Mouse (Mus musculus) MEL (cell line): ENCODE results near the gene Prok1. TPM values are rescaled to one million over a fixed set of nuclear protein-coding genes. Genes with fewer than 3 reads are reported as not detected.

Experiments
- DNase-seq: peaks from one replicate; pipeline ENCODE4 v3.0.0; 2011; ENCODE audit warnings: low read depth, low spot score
- H3K27ac ChIP-seq: 2 replicates; pipeline ENCODE4 v1.5.1; 2012; ENCODE audit warnings: low read depth, mild to moderate bottlenecking, control low read depth, low read length, moderate library complexity; ENCODE audit not compliant: control insufficient read depth
- H3K27me3 ChIP-seq, 2 experiments: fragments of 150-350 bp in 1 of 2; sonication (generic) in 1 of 2; 2 replicates each; pipeline ENCODE4 v1.6.1; 2012; ENCODE audit warnings: low read length in 2 of 2, mild to moderate bottlenecking in 2 of 2, improper control_type of control experiment in 1 of 2, moderate library complexity in 1 of 2; ENCODE audit not compliant: insufficient read depth in 2 of 2, control insufficient read depth in 1 of 2
- H3K36me3 ChIP-seq, 2 experiments: 2 replicates each; pipeline ENCODE4 v1.6.1; 2012 to 2014; ENCODE audit warnings: low read length in 2 of 2, improper control_type of control experiment in 1 of 2, inconsistent platforms in 1 of 2, mild to moderate bottlenecking in 1 of 2; ENCODE audit not compliant: insufficient read depth in 2 of 2, control insufficient read depth in 1 of 2
- H3K4me1 ChIP-seq, 2 experiments: fragments of 150-350 bp in 1 of 2; sonication (generic) in 1 of 2; 2 replicates each; pipeline ENCODE4 v1.6.1; 2012; ENCODE audit warnings: low read length in 2 of 2, improper control_type of control experiment in 1 of 2, mild to moderate bottlenecking in 1 of 2; ENCODE audit not compliant: insufficient read depth in 2 of 2, control insufficient read depth in 1 of 2
- H3K4me3 ChIP-seq, 2 experiments: fragments of 150-350 bp in 1 of 2; sonication (generic) in 1 of 2; 2 replicates each; pipeline ENCODE4 v1.5.1; 2012; ENCODE audit warnings: low read depth in 2 of 2, low read length in 2 of 2, mild to moderate bottlenecking in 2 of 2, moderate library complexity in 2 of 2, control low read depth in 1 of 2, improper control_type of control experiment in 1 of 2; ENCODE audit not compliant: control insufficient read depth in 1 of 2, insufficient read depth in 1 of 2
- H3K79me2 ChIP-seq: 2 replicates; pipeline ENCODE4 v1.6.1; 2012; ENCODE audit warnings: mild to moderate bottlenecking, low read length, moderate library complexity; ENCODE audit not compliant: control insufficient read depth, poor library complexity, insufficient read depth
- H3K9ac ChIP-seq: 2 replicates; pipeline ENCODE4 v1.6.1; 2012; ENCODE audit warnings: low read depth, mild to moderate bottlenecking, control low read depth, low read length, moderate library complexity; ENCODE audit not compliant: control insufficient read depth, poor library complexity, severe bottlenecking
- H3K9me3 ChIP-seq: fragments of 150-350 bp; sonication (generic); replicated peaks from 2 replicates; pipeline ENCODE4 v1.6.1; 2012; ENCODE audit warnings: mild to moderate bottlenecking, low read length, improper control_type of control experiment, moderate library complexity; ENCODE audit not compliant: insufficient read depth
- CHD2 ChIP-seq: IDR thresholded peaks from 2 replicates; pipeline ENCODE4 v1.6.1; 2011; ENCODE audit warnings: low read length, improper control_type of control experiment
- CTCF ChIP-seq, 3 experiments: IDR thresholded peaks in 2 of 3; conservative IDR thresholded peaks in 1 of 3; 2 replicates each; pipeline ENCODE4 v1.5.1; 2011 to 2012; ENCODE audit warnings: low read length in 3 of 3, low read depth in 2 of 3, mild to moderate bottlenecking in 2 of 3, improper control_type of control experiment in 1 of 3, inconsistent platforms in 1 of 3, mixed read lengths in 1 of 3, moderate library complexity in 1 of 3; ENCODE audit not compliant: control insufficient read depth in 1 of 3, insufficient read depth in 1 of 3, poor library complexity in 1 of 3, severe bottlenecking in 1 of 3
- E2F4 ChIP-seq: IDR thresholded peaks from 2 replicates; pipeline ENCODE4 v1.6.1; 2011; ENCODE audit warnings: low read depth, low read length, improper control_type of control experiment, borderline replicate concordance
- ELF1 ChIP-seq: IDR thresholded peaks from 2 replicates; pipeline ENCODE4 v1.6.1; 2014; ENCODE audit warnings: low read depth, mild to moderate bottlenecking, inconsistent platforms, low read length, improper control_type of control experiment, moderate library complexity
- EP300 ChIP-seq, 2 experiments: IDR thresholded peaks; 2 replicates each; pipeline ENCODE4 v1.6.1; 2011; ENCODE audit warnings: improper control_type of control experiment in 2 of 2, low read length in 2 of 2, low read depth in 1 of 2, mild to moderate bottlenecking in 1 of 2
- GABPA ChIP-seq: IDR thresholded peaks from 2 replicates; pipeline ENCODE4 v1.6.1; 2012; ENCODE audit warnings: low read depth, mild to moderate bottlenecking, inconsistent platforms, low read length, improper control_type of control experiment, moderate library complexity
- JUND ChIP-seq: IDR thresholded peaks from 2 replicates; pipeline ENCODE4 v1.6.1; 2011; ENCODE audit warnings: low read depth, mild to moderate bottlenecking, improper control_type of control experiment, low read length
- MEF2A ChIP-seq: IDR thresholded peaks from 2 replicates; pipeline ENCODE4 v1.6.1; 2014; ENCODE audit warnings: low read depth, mild to moderate bottlenecking, inconsistent platforms, low read length, improper control_type of control experiment; ENCODE audit not compliant: poor library complexity, insufficient replicate concordance, severe bottlenecking; ENCODE audit errors: extremely low read depth
- POLR2AphosphoS2 ChIP-seq: IDR thresholded peaks from 2 replicates; pipeline ENCODE4 v1.6.1; 2011; ENCODE audit warnings: low read length, improper control_type of control experiment
- POLR2AphosphoS5 ChIP-seq: IDR thresholded peaks from 2 replicates; pipeline ENCODE4 v1.6.1; 2012; ENCODE audit warnings: low read depth, borderline replicate concordance, mild to moderate bottlenecking, inconsistent platforms, low read length, moderate library complexity, mixed read lengths
- RAD21 ChIP-seq: IDR thresholded peaks from 2 replicates; pipeline ENCODE4 v1.6.1; 2011; ENCODE audit warnings: mild to moderate bottlenecking, low read depth, low read length, improper control_type of control experiment
- RCOR1 ChIP-seq: IDR thresholded peaks from 2 replicates; pipeline ENCODE4 v1.6.1; 2012; ENCODE audit warnings: low read depth, mild to moderate bottlenecking, inconsistent platforms, low read length, improper control_type of control experiment
- SIN3A ChIP-seq: IDR thresholded peaks from 2 replicates; pipeline ENCODE4 v1.6.1; 2012; ENCODE audit warnings: low read length, improper control_type of control experiment, inconsistent platforms
- SMC3 ChIP-seq: IDR thresholded peaks from 2 replicates; pipeline ENCODE4 v1.6.1; 2011; ENCODE audit warnings: low read depth, low read length, improper control_type of control experiment
- USF2 ChIP-seq, 2 experiments: IDR thresholded peaks; 2 replicates each; pipeline ENCODE4 v1.6.1; 2011 to 2012; ENCODE audit warnings: improper control_type of control experiment in 2 of 2, low read length in 2 of 2, borderline replicate concordance in 1 of 2, inconsistent platforms in 1 of 2, low read depth in 1 of 2, mild to moderate bottlenecking in 1 of 2; ENCODE audit not compliant: insufficient read depth in 1 of 2
- ZC3H11A ChIP-seq: IDR thresholded peaks from 2 replicates; pipeline ENCODE4 v1.6.1; 2012; ENCODE audit warnings: low read depth, mild to moderate bottlenecking, inconsistent platforms, low read length, improper control_type of control experiment
- ZMIZ1 ChIP-seq: IDR thresholded peaks from 2 replicates; pipeline ENCODE4 v1.6.1; 2012; ENCODE audit warnings: low read depth, mild to moderate bottlenecking, inconsistent platforms, low read length, improper control_type of control experiment, moderate library complexity
- polyA plus RNA-seq, 2 experiments: library from polyadenylated mRNA; stranded (reverse) in 1 of 2; unstranded in 1 of 2; fragments of >175 nt in 1 of 2; fragments of >200 nt in 1 of 2; gene quantifications; 2 replicates each; pipeline versions ENCODE4 v1.2.1 to v1.2.4; 2012; ENCODE audit warnings: low replicate concordance in 2 of 2, low read depth in 1 of 2; ENCODE audit not compliant: insufficient read length in 2 of 2, insufficient read depth in 1 of 2, missing spikeins in 1 of 2
- total RNA-seq: library from RNA; depleted of rRNA; stranded (reverse); fragments of 300-350 nt; gene quantifications from 2 replicates; pipeline ENCODE4 v1.2.3, GENCODE M21; 2012

Prok1 gene
- total and polyA plus RNA-seq, 3 experiments = not detected

DNA sequence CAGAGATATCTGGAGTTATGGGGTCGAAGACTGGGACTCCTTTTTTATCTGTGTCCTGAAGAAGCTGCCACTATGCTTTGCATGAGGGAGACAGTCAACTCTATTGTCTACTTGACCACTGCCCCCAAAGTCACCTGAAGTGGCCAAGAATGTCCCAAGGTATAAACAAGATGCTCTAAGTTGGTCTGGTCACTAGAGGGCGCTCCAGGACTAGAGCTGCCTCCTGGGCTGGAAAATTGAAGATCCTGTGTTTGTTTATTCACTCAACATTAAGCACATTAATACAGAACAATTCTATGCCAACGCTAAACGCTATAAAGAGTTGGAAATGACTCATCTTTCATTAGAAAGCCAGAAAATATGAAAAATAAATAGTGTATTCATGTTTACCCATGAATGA, 33.5 kb downstream of the Prok1 start:
- no peaks in the 10 kb centered on the region for H3K36me3 ChIP-seq
- peak; percentile 59 for DNase-seq
- H3K9me3 ChIP-seq = no peaks in the 10 kb centered on the region
- no peaks in the 10 kb centered on the region for H3K4me1 ChIP-seq
- no peaks in the 10 kb centered on the region for H3K27me3 ChIP-seq
- H3K79me2 ChIP-seq = no peaks in the 10 kb centered on the region
- no peak overlapping the region for H3K9ac ChIP-seq
- no peak overlapping the region for H3K4me3 ChIP-seq
- peak; percentile 54 for TF ChIP-seq SMC3
- peak; percentile 84 for TF ChIP-seq RAD21
- peak; percentile 77 to 88 (median 82) for TF ChIP-seq CTCF (IDR thresholded peaks at IDR 0.05 in 2 of 3, conservative IDR thresholded peaks at IDR 0.05 in 1 of 3; ENCODE audit: control insufficient read depth in 1 of 3, insufficient read depth in 1 of 3, low read depth in 2 of 3, low read length in 3 of 3, poor library complexity in 1 of 3, severe bottlenecking in 1 of 3)
- TF ChIP-seq GABPA = no peak
- TF ChIP-seq POLR2AphosphoS5 = no peak
- peak; percentile 34; the same call in 1 of the 2 replicates for TF ChIP-seq ZC3H11A
- TF ChIP-seq, all 39 proteins: peak for 4
- H3K27ac ChIP-seq = no peak overlapping the region

DNA sequence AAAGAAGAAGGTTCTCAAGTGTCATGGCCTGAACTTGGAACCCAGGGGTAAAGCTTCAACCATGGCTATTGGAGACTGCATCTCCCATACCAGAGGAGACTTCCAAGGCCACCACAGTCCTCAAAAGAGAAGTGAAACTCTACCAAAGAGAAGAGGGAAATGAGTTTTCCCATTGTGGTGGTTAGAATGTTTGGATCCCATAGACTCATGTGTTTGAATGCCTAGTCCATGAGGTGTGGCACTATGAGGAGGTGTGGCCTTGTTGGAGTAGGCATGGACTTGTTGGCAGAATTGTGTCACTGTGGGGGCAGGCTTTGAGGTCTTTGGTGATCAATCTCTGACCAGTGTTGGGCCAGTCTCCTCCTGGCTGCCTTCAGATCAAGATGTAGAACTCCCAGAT, 34.3 kb downstream of the Prok1 start:
- TF ChIP-seq E2F4 (no peak), MEF2A (no peak), SMC3 (no peak), GABPA (no peak)
- no peaks in the 10 kb centered on the region for H3K79me2 ChIP-seq

DNA sequence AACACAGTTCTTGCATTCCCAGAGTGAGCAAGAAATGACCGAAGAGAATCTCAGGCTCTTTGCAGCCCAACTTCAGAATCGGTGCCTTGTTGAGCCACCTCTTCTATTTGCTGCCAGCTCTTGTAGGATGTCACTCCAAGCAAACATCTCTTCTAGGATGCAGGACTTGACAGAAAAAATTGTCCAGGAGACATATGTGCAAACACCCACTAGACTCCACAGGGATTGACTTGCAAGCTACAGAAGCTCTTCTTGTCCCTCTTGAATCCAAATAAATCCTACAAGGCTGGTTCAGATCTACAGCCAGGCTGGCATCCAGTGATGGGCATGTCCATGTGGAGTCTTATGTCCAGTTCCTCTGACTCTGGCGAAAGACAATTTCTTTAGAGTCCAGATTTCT, 35.1 kb downstream of the Prok1 start:
- TF ChIP-seq USF2 (IDR thresholded peaks at IDR 0.05; ENCODE audit: borderline replicate concordance in 1 of 2, insufficient read depth in 1 of 2, low read depth in 1 of 2, low read length in 2 of 2) (no peak), CHD2 (no peak), ZMIZ1 (no peak), ZC3H11A (no peak), SIN3A (no peak), POLR2AphosphoS2 (no peak), ELF1 (no peak), JUND (no peak), EP300 (IDR thresholded peaks at IDR 0.05; ENCODE audit: low read depth in 1 of 2, low read length in 2 of 2) (no peak), RCOR1 (no peak)
- DNase-seq = no peak
- no peak overlapping the region for H3K27ac ChIP-seq
- H3K9ac ChIP-seq = no peak overlapping the region
- no peaks in the 10 kb centered on the region for H3K27me3 ChIP-seq
- H3K9me3 ChIP-seq = no peaks in the 10 kb centered on the region
- H3K36me3 ChIP-seq = no peaks in the 10 kb centered on the region
- no peaks in the 10 kb centered on the region for H3K79me2 ChIP-seq
- H3K4me1 ChIP-seq = no peaks in the 10 kb centered on the region
- no peak overlapping the region for H3K4me3 ChIP-seq

More for the DNA sequence above, 34.3 kb downstream of the Prok1 start:
- no peak for DNase-seq
- Histone ChIP-seq H3K36me3 (no peaks in the 10 kb centered on the region), H3K9ac (no peak overlapping the region), H3K4me3 (no peak overlapping the region), H3K27me3 (no peaks in the 10 kb centered on the region), H3K4me1 (no peaks in the 10 kb centered on the region), H3K27ac (no peak overlapping the region), H3K9me3 (no peaks in the 10 kb centered on the region)
